12 mouse cellular contexts compared by ENCODE assay signal in the genomic region with DNA sequence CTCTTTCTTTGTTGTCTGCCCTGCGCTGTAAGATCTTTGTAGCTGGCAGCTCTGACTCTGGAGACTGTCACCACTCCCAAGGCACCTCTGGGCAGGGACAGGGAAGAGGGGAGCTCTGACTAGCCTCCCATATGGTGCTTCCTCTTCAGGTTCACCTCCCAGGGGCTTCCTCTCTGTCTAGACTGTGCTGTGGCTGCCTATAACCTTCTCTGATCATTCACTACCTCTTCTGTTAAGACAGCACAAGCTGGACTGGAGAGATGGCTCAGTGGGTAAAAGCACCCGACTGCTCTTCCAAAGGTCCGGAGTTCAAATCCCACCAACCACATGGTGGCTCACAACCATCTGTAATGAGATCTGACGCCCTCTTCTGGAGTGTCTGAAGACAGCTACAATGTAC. TPM values are rescaled to one million over a fixed set of nuclear protein-coding genes. Genes with fewer than 3 reads are reported as not detected.
"Had no signal": no experiment of that assay in that cellular context is flagged by ENCODE, and none has a peak within 500 bp of the region (broad histone marks: within the 10 kb centered on the region; RNA-seq: fewer than 3 reads in every experiment).

No protein-coding gene starts in this region.

RNA-seq across cellular contexts. Expression of a gene that starts 1.3 kb away (rescaled TPM):
- total RNA-seq: layer of hippocampus, postnatal 36 days; left cerebral cortex, adult 2 months; left cerebral cortex, postnatal 10 days; left cerebral cortex, postnatal 36 days; megakaryocyte progenitor cell, adult 5-6 weeks; megakaryocyte-erythroid progenitor cell, adult 5-6 weeks; midbrain, postnatal 0 days; neutrophil, adult 5-6 weeks had no signal
- polyA plus RNA-seq: liver, embryonic 13.5 days; lung, adult 2 months; midbrain, embryonic 11.5 days; midbrain, embryonic 14.5 days had no signal
